Mouse (Mus musculus) brown adipose tissue, adult 24 weeks (tissue): ENCODE results near the gene Gapvd1. TPM values are rescaled to one million over a fixed set of nuclear protein-coding genes. Genes with fewer than 3 reads are reported as not detected.

Experiments used
- H3K27ac ChIP-seq: fragments of 200-500 bp; replicated peaks from 2 replicates; pipeline ENCODE4 v1.5.1; 2012; ENCODE audit warnings: low read depth, mild to moderate bottlenecking, low read length
- H3K4me1 ChIP-seq: fragments of 200-500 bp; 2 replicates; pipeline ENCODE4 v1.6.1; 2012; ENCODE audit warnings: low read length, mixed read lengths; ENCODE audit not compliant: control insufficient read depth, insufficient read depth, insufficient read length
- H3K4me3 ChIP-seq: fragments of 200-500 bp; 2 replicates; pipeline ENCODE4 v1.5.1; 2012; ENCODE audit warnings: low read depth, mild to moderate bottlenecking, low read length, moderate library complexity; ENCODE audit not compliant: insufficient read depth
- polyA plus RNA-seq: library from polyadenylated mRNA; stranded (reverse); fragments of >200 nt; gene quantifications from 2 replicates; pipeline ENCODE4 v1.2.4, GENCODE M21; 2012; ENCODE audit not compliant: missing spikeins, insufficient read depth, insufficient read length

The Gapvd1 gene
- polyA plus RNA-seq, 1 experiment: 22.6 TPM

GRCm38 (mm10) chr2:34644571-34645526 is 110.2 kb downstream of the Gapvd1 start:
- Histone ChIP-seq H3K4me3 (no peak overlapping the region), H3K4me1 (no peaks in the 10 kb centered on the region; the same call in 1 of the 2 replicates), H3K27ac (no peak overlapping the region)

DNA sequence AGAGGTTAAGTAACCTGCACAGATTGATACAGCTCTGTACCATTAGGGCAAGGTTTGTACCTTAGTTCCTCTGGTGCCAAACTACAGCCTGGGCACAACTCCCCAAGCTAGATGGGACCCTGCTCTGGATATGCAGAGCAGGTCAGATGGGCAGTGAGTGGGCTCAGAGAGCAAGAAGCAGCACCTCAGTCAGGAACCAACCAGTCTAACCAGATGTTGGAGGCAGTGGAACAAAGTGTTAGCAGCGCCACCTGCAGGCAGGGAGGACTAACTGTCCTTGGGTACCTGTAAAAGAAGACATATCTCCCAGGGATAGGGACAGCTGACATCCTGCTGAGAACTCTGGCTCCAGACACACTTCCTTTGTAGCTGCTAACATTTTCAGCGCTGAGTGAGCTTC is 112.7 kb downstream of the Gapvd1 start:
- no peak overlapping the region for H3K4me3 ChIP-seq
- H3K4me1 ChIP-seq: no peaks in the 10 kb centered on the region; the same call in 1 of the 2 replicates
- no peak overlapping the region for H3K27ac ChIP-seq

DNA sequence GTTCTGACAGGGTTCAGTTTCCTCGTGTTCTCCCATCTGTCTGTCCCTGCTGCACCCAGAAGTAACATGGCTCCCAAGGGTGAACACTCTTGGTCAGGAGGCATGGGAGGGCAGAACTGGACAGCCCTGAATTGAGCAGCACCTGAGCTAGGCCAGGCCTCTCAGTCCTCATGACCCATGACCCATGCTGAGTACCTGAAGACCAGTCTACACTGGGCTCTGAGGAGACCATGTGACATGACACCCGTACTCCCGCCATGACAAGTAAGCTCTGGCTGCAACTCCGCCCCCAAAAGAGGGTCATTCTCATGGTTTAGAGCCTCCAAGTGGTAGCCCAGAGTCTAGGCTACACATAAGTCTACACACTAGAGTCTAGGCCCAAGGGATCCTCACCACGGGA is 115.3 kb downstream of the Gapvd1 start:
- H3K27ac ChIP-seq: no peak overlapping the region
- H3K4me3 ChIP-seq: no peak overlapping the region
- H3K4me1 ChIP-seq: no peaks in the 10 kb centered on the region

- H3K27ac ChIP-seq: no peak overlapping the region
- H3K4me1 ChIP-seq: no peaks in the 10 kb centered on the region
- H3K4me3 ChIP-seq: no peak overlapping the region
These were observed 115.9 kb downstream of the Gapvd1 start for GRCm38 (mm10) chr2:34638955-34639650.

- Histone ChIP-seq H3K4me3 (no peak overlapping the region), H3K27ac (no peak overlapping the region), H3K4me1 (no peaks in the 10 kb centered on the region)
These were observed 119.5 kb downstream of the Gapvd1 start for GRCm38 (mm10) chr2:34635249-34636165.

DNA sequence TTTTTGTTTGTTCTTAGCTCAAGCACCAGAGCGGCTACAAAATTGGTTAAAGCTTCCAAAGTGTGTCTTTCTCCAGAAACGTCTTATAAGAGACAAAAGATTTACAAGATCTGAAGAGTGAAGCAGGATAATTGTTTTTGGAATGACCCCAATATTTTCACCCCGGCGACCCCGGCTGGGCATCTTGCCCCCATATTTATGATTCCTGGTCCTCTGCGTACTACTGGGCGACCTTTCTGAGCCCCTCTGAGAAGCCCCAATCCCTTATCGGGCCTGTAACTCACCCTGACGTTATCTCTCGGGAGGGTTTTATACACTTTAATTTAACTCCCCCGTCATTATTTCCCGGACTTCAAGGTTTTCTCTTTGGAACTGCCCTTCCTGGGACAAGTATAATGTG is 123.0 kb downstream of the Gapvd1 start:
- Histone ChIP-seq H3K4me1 (peaks cover 17% of the 10 kb centered on the region), H3K4me3 (no peak overlapping the region), H3K27ac (no peak overlapping the region)

- H3K4me3 ChIP-seq: no peak overlapping the region
- H3K27ac ChIP-seq: no peak overlapping the region
- H3K4me1 ChIP-seq: peaks cover 21% of the 10 kb centered on the region
These were observed 124.6 kb downstream of the Gapvd1 start for GRCm38 (mm10) chr2:34630445-34630844.

- Histone ChIP-seq H3K27ac (no peak overlapping the region), H3K4me3 (no peak overlapping the region), H3K4me1 (peaks cover 21% of the 10 kb centered on the region)
These were observed 125.3 kb downstream of the Gapvd1 start for GRCm38 (mm10) chr2:34629758-34630157.

DNA sequence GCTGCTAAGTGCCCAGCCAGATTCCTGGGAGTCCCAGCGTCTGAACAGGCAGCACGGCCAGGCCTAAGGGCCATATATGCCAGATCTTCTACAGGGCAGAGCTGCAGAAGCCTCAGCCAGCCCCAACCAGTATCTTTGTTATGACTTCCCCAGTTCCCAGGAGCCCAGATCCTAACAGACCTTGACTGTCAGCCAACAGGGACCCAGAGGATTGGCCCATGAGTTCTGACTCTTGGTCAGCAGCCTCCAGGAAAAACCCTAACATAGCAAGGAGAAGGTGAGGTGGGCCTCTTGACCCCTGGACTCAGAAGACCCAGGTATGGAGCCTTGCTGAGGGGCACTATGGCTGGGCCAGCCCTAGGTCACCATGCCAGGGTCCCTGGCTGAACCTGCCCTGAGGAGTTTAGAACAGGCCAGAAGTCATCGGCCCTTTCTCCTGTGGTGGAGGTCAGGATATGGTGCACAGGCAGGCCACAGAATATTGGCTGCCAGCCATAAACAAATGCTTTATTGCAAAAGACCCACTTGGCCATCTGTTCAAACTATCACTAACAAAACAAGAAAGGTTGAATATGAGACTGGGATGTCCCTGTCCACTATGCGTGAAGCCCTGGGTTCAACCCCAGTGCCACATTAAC is 126.0 kb downstream of the Gapvd1 start:
- Histone ChIP-seq H3K4me3 (no peak overlapping the region), H3K4me1 (peaks cover 21% of the 10 kb centered on the region), H3K27ac (no peak overlapping the region)

- no peak overlapping the region for H3K27ac ChIP-seq
- peaks cover 21% of the 10 kb centered on the region for H3K4me1 ChIP-seq
- no peak overlapping the region for H3K4me3 ChIP-seq
These were observed 127.5 kb downstream of the Gapvd1 start for GRCm38 (mm10) chr2:34627328-34628226.

Other genes starting within 250 kb of the Gapvd1 start
- gene Hspa5, start 16.7 kb upstream of the Gapvd1 start, polyA plus RNA-seq: 188 and 303 TPM in 2 replicates
- gene Rabepk, start 44.7 kb upstream of the Gapvd1 start, polyA plus RNA-seq: 23.2 and 28.2 TPM in 2 replicates
- 55.3 and 59.9 TPM in 2 replicates for gene Fbxw2, start 71.1 kb upstream of the Gapvd1 start, polyA plus RNA-seq
- gene Gm34653, start 77.8 kb upstream of the Gapvd1 start, polyA plus RNA-seq: not detected in 2 replicates
- gene Cutal, start 119.2 kb upstream of the Gapvd1 start, polyA plus RNA-seq: not detected in 2 replicates
- gene Psmd5, start 119.7 kb upstream of the Gapvd1 start, polyA plus RNA-seq: 33.2 and 33.9 TPM in 2 replicates
- gene Phf19, start 158.8 kb upstream of the Gapvd1 start, polyA plus RNA-seq: 2.3 and 2.4 TPM in 2 replicates
- not detected in 2 replicates for gene Traf1, start 206.5 kb upstream of the Gapvd1 start, polyA plus RNA-seq